40 mouse cellular contexts compared by ENCODE assay signal in the genomic region with DNA sequence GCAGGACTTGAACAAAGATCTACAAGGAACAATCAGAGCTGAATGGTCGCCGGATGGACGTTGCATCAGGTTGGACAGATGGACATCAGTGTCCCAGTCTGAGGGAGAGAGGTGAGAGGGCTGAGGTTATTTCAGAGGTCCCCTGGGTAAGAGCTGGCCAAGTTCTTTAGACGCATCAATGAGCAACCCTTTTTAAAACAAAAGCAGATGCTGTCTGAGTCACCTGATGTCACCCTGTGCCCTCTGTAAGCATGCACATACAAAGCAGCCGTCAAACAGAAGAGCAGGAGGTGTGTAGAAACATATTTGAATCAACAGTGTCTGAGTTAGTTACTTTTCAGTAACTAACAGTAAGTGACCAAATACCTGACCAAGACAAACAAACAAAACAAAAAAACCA. TPM values are rescaled to one million over a fixed set of nuclear protein-coding genes. Genes with fewer than 3 reads are reported as not detected.
"Had no signal": no experiment of that assay in that cellular context is flagged by ENCODE, and none has a peak within 500 bp of the region (broad histone marks: within the 10 kb centered on the region; RNA-seq: fewer than 3 reads in every experiment).

No protein-coding gene starts in this region.

- DNase-seq: kidney, adult 11 months; layer of hippocampus, adult 9-11 months had no signal

- H3K4me3 ChIP-seq: heart, embryonic 10.5 days; heart, embryonic 12.5 days; hindbrain, embryonic 13.5 days; hindbrain, embryonic 15.5 days; kidney, embryonic 15.5 days; limb, embryonic 13.5 days; limb, embryonic 15.5 days; liver, embryonic 12.5 days had no signal

- H3K36me3 ChIP-seq: heart, embryonic 10.5 days; heart, embryonic 12.5 days; hindbrain, embryonic 13.5 days; hindbrain, embryonic 15.5 days; kidney, embryonic 15.5 days; limb, embryonic 13.5 days; limb, embryonic 15.5 days; liver, embryonic 12.5 days had no signal

- H3K9me3 ChIP-seq: heart, embryonic 10.5 days; heart, embryonic 12.5 days; hindbrain, embryonic 13.5 days; hindbrain, embryonic 15.5 days; kidney, embryonic 15.5 days; limb, embryonic 13.5 days; limb, embryonic 15.5 days; liver, embryonic 12.5 days had no signal

- H3K27ac ChIP-seq: heart, embryonic 10.5 days; hindbrain, embryonic 13.5 days; hindbrain, embryonic 15.5 days; hindbrain, postnatal 0 days; kidney, embryonic 15.5 days; kidney, postnatal 0 days; limb, embryonic 13.5 days; limb, embryonic 15.5 days; liver, embryonic 12.5 days; liver, embryonic 14.5 days had no signal

- H3K9ac ChIP-seq: heart, embryonic 12.5 days; hindbrain, embryonic 13.5 days; hindbrain, embryonic 15.5 days; kidney, embryonic 15.5 days; limb, embryonic 13.5 days; limb, embryonic 15.5 days; liver, embryonic 12.5 days; liver, embryonic 14.5 days had no signal

- H3K4me1 ChIP-seq: heart, embryonic 10.5 days; heart, embryonic 12.5 days; hindbrain, embryonic 13.5 days; hindbrain, embryonic 15.5 days; kidney, embryonic 15.5 days; limb, embryonic 13.5 days; limb, embryonic 15.5 days; liver, embryonic 12.5 days had no signal

- H3K27me3 ChIP-seq: heart, embryonic 12.5 days; hindbrain, embryonic 13.5 days; hindbrain, embryonic 15.5 days; kidney, embryonic 15.5 days; limb, embryonic 13.5 days; limb, embryonic 15.5 days; liver, embryonic 12.5 days had no signal

- H3K4me2 ChIP-seq: heart, embryonic 12.5 days; hindbrain, embryonic 13.5 days; hindbrain, embryonic 15.5 days; kidney, embryonic 15.5 days; limb, embryonic 13.5 days; limb, embryonic 15.5 days; liver, embryonic 12.5 days had no signal

RNA-seq across cellular contexts. Expression of gene Lcn5, which starts 6.4 kb away (rescaled TPM):
- total RNA-seq: gastrocnemius, adult 18-20 months; gastrocnemius, adult 8-10 months; gastrocnemius, postnatal 14 days; gastrocnemius, postnatal 36 days; heart, adult 18-20 months; heart, adult 8-10 months; heart, postnatal 10 days; heart, postnatal 36 days; hematopoietic stem cell, adult 5-6 weeks; hindbrain, postnatal 0 days; layer of hippocampus, adult 18-20 months; layer of hippocampus, adult 8-10 months; layer of hippocampus, postnatal 14 days; layer of hippocampus, postnatal 36 days; left cerebral cortex, adult 18-20 months; left cerebral cortex, adult 8-10 months; left cerebral cortex, postnatal 10 days; left cerebral cortex, postnatal 25 days; left cerebral cortex, postnatal 4 days; liver, adult 2 months had no signal
- polyA plus RNA-seq: heart, embryonic 10.5 days; heart, embryonic 12.5 days; heart, embryonic 14.5 days; heart, embryonic 16.5 days; hindbrain, embryonic 11.5 days; hindbrain, embryonic 13.5 days; hindbrain, embryonic 15.5 days; hindbrain, postnatal 0 days; intestine, embryonic 14.5 days; intestine, embryonic 16.5 days; kidney, adult 2 months; kidney, embryonic 15.5 days; kidney, postnatal 0 days; large intestine, adult 2 months; limb, embryonic 11.5 days; limb, embryonic 13.5 days; limb, embryonic 15.5 days; liver, adult 2 months; liver, embryonic 12.5 days; liver, embryonic 14.5 days had no signal

RNA-seq across cellular contexts. Expression of gene Lcn8, which starts 11.2 kb away (rescaled TPM):
- total RNA-seq: hematopoietic stem cell, adult 5-6 weeks; hindbrain, postnatal 0 days; layer of hippocampus, adult 18-20 months; layer of hippocampus, adult 8-10 months; layer of hippocampus, postnatal 14 days; layer of hippocampus, postnatal 36 days; left cerebral cortex, adult 18-20 months; left cerebral cortex, adult 8-10 months; left cerebral cortex, postnatal 10 days; left cerebral cortex, postnatal 25 days; left cerebral cortex, postnatal 4 days; liver, adult 2 months had no signal
- polyA plus RNA-seq: heart, embryonic 10.5 days; heart, embryonic 12.5 days; heart, embryonic 14.5 days; heart, embryonic 16.5 days; hindbrain, embryonic 11.5 days; hindbrain, embryonic 13.5 days; hindbrain, embryonic 15.5 days; hindbrain, postnatal 0 days; intestine, embryonic 14.5 days; intestine, embryonic 16.5 days; kidney, adult 2 months; kidney, embryonic 15.5 days; kidney, postnatal 0 days; large intestine, adult 2 months; limb, embryonic 11.5 days; limb, embryonic 15.5 days; liver, adult 2 months; liver, embryonic 12.5 days; liver, embryonic 14.5 days had no signal

RNA-seq across cellular contexts. Expression of gene Lcn6, which starts 12.5 kb away (rescaled TPM):
- total RNA-seq: gastrocnemius, adult 18-20 months; gastrocnemius, adult 8-10 months; gastrocnemius, postnatal 14 days; gastrocnemius, postnatal 36 days; heart, adult 18-20 months; heart, adult 8-10 months; heart, postnatal 10 days; heart, postnatal 36 days; hematopoietic stem cell, adult 5-6 weeks; hindbrain, postnatal 0 days; layer of hippocampus, adult 18-20 months; layer of hippocampus, adult 8-10 months; layer of hippocampus, postnatal 14 days; layer of hippocampus, postnatal 36 days; left cerebral cortex, adult 18-20 months; left cerebral cortex, adult 8-10 months; left cerebral cortex, postnatal 10 days; left cerebral cortex, postnatal 25 days; left cerebral cortex, postnatal 4 days; liver, adult 2 months had no signal
- polyA plus RNA-seq: heart, embryonic 10.5 days; heart, embryonic 12.5 days; heart, embryonic 14.5 days; heart, embryonic 16.5 days; hindbrain, embryonic 11.5 days; hindbrain, embryonic 13.5 days; hindbrain, embryonic 15.5 days; hindbrain, postnatal 0 days; intestine, embryonic 14.5 days; intestine, embryonic 16.5 days; kidney, adult 2 months; kidney, embryonic 15.5 days; kidney, postnatal 0 days; large intestine, adult 2 months; limb, embryonic 11.5 days; limb, embryonic 13.5 days; limb, embryonic 15.5 days; liver, adult 2 months; liver, embryonic 12.5 days; liver, embryonic 14.5 days had no signal

RNA-seq across cellular contexts. Expression of gene Lcn10, which starts 18.4 kb away (rescaled TPM):
- total RNA-seq: gastrocnemius, adult 18-20 months; gastrocnemius, adult 8-10 months; gastrocnemius, postnatal 14 days; gastrocnemius, postnatal 36 days; heart, adult 18-20 months; heart, adult 8-10 months; heart, postnatal 10 days; heart, postnatal 36 days; hematopoietic stem cell, adult 5-6 weeks; hindbrain, postnatal 0 days; layer of hippocampus, adult 18-20 months; layer of hippocampus, adult 8-10 months; layer of hippocampus, postnatal 14 days; layer of hippocampus, postnatal 36 days; left cerebral cortex, adult 18-20 months; left cerebral cortex, adult 8-10 months; left cerebral cortex, postnatal 10 days; left cerebral cortex, postnatal 25 days; left cerebral cortex, postnatal 4 days; liver, adult 2 months had no signal
- polyA plus RNA-seq: heart, embryonic 10.5 days; heart, embryonic 12.5 days; heart, embryonic 14.5 days; heart, embryonic 16.5 days; hindbrain, embryonic 13.5 days; hindbrain, embryonic 15.5 days; hindbrain, postnatal 0 days; intestine, embryonic 14.5 days; intestine, embryonic 16.5 days; kidney, adult 2 months; kidney, embryonic 15.5 days; kidney, postnatal 0 days; large intestine, adult 2 months; limb, embryonic 11.5 days; limb, embryonic 13.5 days; limb, embryonic 15.5 days; liver, adult 2 months; liver, embryonic 12.5 days; liver, embryonic 14.5 days had no signal

RNA-seq across cellular contexts. Expression of gene Obp2a, which starts 35.7 kb away (rescaled TPM):
- total RNA-seq: gastrocnemius, adult 18-20 months; gastrocnemius, adult 8-10 months; gastrocnemius, postnatal 14 days; gastrocnemius, postnatal 36 days; heart, adult 18-20 months; heart, postnatal 10 days; heart, postnatal 36 days; hematopoietic stem cell, adult 5-6 weeks; hindbrain, postnatal 0 days; layer of hippocampus, adult 18-20 months; layer of hippocampus, adult 8-10 months; layer of hippocampus, postnatal 14 days; layer of hippocampus, postnatal 36 days; left cerebral cortex, adult 18-20 months; left cerebral cortex, adult 8-10 months; left cerebral cortex, postnatal 10 days; left cerebral cortex, postnatal 25 days; left cerebral cortex, postnatal 4 days; liver, adult 2 months had no signal
- polyA plus RNA-seq: heart, embryonic 10.5 days; heart, embryonic 12.5 days; heart, embryonic 14.5 days; heart, embryonic 16.5 days; hindbrain, embryonic 11.5 days; hindbrain, embryonic 13.5 days; hindbrain, embryonic 15.5 days; hindbrain, postnatal 0 days; intestine, embryonic 14.5 days; intestine, embryonic 16.5 days; kidney, adult 2 months; kidney, embryonic 15.5 days; large intestine, adult 2 months; limb, embryonic 11.5 days; limb, embryonic 13.5 days; limb, embryonic 15.5 days; liver, adult 2 months; liver, embryonic 12.5 days; liver, embryonic 14.5 days had no signal
